Mouse (Mus musculus) liver, adult 2 months (tissue): Measurements from ENCODE around the gene Rmdn3. TPM values are rescaled to one million over a fixed set of nuclear protein-coding genes. Genes with fewer than 3 reads are reported as not detected.

Experiments used
- DNase-seq: peaks from one replicate; pipeline ENCODE4 v3.0.0-alpha.2; 2011; ENCODE audit warnings: low read depth, low spot score; ENCODE audit errors: extremely low read depth
- H3K27ac ChIP-seq: fragments of 200-500 bp; replicated peaks from 2 replicates; pipeline ENCODE4 v1.5.1; 2012; ENCODE audit warnings: low read depth, mild to moderate bottlenecking, control low read depth, inconsistent platforms, low read length; ENCODE audit not compliant: insufficient read depth
- H3K27me3 ChIP-seq: fragments of 200-500 bp; 2 replicates; pipeline ENCODE4 v1.6.1; 2012; ENCODE audit warnings: mild to moderate bottlenecking, moderate library complexity, low read length, inconsistent platforms; ENCODE audit not compliant: control insufficient read depth, insufficient read depth
- H3K36me3 ChIP-seq: fragments of 200-500 bp; 2 replicates; pipeline ENCODE4 v1.6.1; 2012; ENCODE audit warnings: low read length, inconsistent platforms; ENCODE audit not compliant: control insufficient read depth, insufficient read depth
- H3K4me1 ChIP-seq: fragments of 200-500 bp; 2 replicates; pipeline ENCODE4 v1.6.1; 2011; ENCODE audit warnings: low read length; ENCODE audit not compliant: control insufficient read depth, insufficient read depth
- H3K4me3 ChIP-seq: fragments of 200-500 bp; 2 replicates; pipeline ENCODE4 v1.5.1; 2011; ENCODE audit warnings: low read depth, mild to moderate bottlenecking, control low read depth, low read length, moderate library complexity; ENCODE audit not compliant: insufficient read depth
- H3K79me2 ChIP-seq: fragments of 200-500 bp; 2 replicates; pipeline ENCODE4 v1.6.1; 2012; ENCODE audit warnings: inconsistent platforms, mild to moderate bottlenecking, low read length, moderate library complexity; ENCODE audit not compliant: control insufficient read depth, insufficient read depth
- H3K9ac ChIP-seq: fragments of 200-500 bp; 2 replicates; pipeline ENCODE4 v1.6.1; 2012; ENCODE audit warnings: low read depth, mild to moderate bottlenecking, control low read depth, inconsistent platforms, low read length
- CTCF ChIP-seq: fragments of 200-500 bp; IDR thresholded peaks from 2 replicates; pipeline ENCODE4 v1.5.1; 2011; ENCODE audit warnings: low read depth, low read length, control low read depth
- POLR2A ChIP-seq: fragments of 200-500 bp; IDR thresholded peaks from 2 replicates; pipeline ENCODE4 v1.6.1; 2011; ENCODE audit warnings: low read length, control low read depth; ENCODE audit not compliant: insufficient read depth; ENCODE audit errors: extremely low read depth
- WGBS: fragments of 180-500 bp; shearing (Covaris S2); methylation state at CpG from one replicate; pipeline ENCODE4 v1.1.7; 2018; 5-methylcytosine and 5-hydroxymethylcytosine counted together
- polyA plus RNA-seq: library from polyadenylated mRNA; depleted of rRNA; stranded (reverse); fragments of >200 nt; gene quantifications from 2 replicates; pipeline ENCODE4 v1.2.3, GENCODE M21; 2012
- total RNA-seq: library from RNA; depleted of rRNA; stranded (reverse); fragments of >200 nt; gene quantifications from 2 replicates; pipeline ENCODE4 v1.2.3, GENCODE M21; 2014

The Rmdn3 gene
- total and polyA plus RNA-seq, 2 experiments, result 26.4 to 63.6 TPM

DNA sequence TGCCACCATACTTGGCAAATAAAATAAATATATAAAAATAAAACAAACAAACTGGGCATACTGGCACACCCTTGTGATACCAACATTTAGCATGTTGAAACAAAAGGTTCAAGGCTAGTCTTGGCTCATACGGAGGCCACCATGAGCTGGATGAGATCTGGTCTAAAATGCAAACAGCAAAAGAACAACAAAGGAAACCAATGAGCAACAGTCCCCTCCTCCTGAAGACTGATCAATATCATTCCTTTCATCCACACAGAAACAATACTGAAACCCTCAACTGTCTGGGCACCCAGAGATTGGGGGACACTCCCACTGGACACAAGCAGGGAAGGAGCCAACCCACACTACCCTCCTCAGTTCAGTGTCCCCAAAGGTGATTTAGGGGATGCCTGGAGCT is 40.7 kb upstream of the Rmdn3 start:
- Histone ChIP-seq H3K27ac (no peak overlapping the region), H3K27me3 (no peaks in the 10 kb centered on the region), H3K79me2 (peaks cover 5% of the 10 kb centered on the region; the same call in 1 of the 2 replicates), H3K9ac (no peak overlapping the region), H3K4me3 (no peak overlapping the region), H3K36me3 (no peaks in the 10 kb centered on the region), H3K4me1 (no peaks in the 10 kb centered on the region; the same call in 1 of the 2 replicates)
- 21% methylated on average over 1 of the region's 1 CpGs for WGBS
- DNase-seq, result no peak
- no peak for TF ChIP-seq POLR2A
- TF ChIP-seq CTCF, result no peak

DNA sequence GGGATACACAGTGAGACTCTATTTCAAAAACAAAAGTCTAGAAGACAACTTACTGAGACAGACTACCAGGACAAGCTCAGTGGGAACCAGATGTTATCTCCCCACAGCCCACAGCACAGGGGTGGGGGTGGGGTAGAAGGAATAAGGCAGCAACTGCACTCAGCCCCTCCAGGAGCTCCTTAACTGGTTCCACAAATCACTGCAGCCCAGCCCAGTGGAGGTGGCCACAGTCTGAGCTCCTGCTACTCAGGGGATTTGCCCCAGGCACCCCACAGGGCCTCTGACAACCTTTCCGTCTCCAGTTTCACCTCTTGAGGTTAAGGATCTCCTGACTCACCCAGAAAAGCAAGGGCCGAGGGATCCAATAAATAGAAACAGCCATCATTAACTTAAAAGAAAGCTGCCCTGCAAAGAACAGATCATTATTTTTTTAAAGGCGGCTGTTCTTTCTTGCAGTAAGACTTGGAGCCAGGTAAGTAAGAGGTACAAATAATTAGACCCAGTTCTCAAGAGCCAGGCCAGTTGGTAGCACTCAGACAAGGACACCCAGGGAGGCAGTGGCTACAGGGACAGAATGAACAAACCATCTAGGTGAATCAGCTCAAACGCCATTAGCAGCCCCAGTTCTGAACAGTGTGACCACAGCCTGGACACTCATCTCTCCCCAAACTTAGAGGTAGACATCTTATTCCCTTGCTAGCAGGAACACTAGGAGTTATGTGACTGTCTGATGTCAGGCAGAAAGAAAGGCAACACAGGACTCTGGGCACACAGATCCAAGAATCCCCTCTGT is 39.7 kb upstream of the Rmdn3 start:
- Histone ChIP-seq H3K4me3 (no peak overlapping the region), H3K79me2 (peaks cover 5% of the 10 kb centered on the region; the same call in 1 of the 2 replicates), H3K27me3 (no peaks in the 10 kb centered on the region), H3K36me3 (no peaks in the 10 kb centered on the region), H3K27ac (no peak overlapping the region), H3K9ac (no peak overlapping the region), H3K4me1 (no peaks in the 10 kb centered on the region; the same call in 1 of the 2 replicates)
- no peak for DNase-seq
- WGBS, result 94% methylated on average over 4 of the region's 4 CpGs
- TF ChIP-seq POLR2A (no peak), CTCF (no peak)

DNA sequence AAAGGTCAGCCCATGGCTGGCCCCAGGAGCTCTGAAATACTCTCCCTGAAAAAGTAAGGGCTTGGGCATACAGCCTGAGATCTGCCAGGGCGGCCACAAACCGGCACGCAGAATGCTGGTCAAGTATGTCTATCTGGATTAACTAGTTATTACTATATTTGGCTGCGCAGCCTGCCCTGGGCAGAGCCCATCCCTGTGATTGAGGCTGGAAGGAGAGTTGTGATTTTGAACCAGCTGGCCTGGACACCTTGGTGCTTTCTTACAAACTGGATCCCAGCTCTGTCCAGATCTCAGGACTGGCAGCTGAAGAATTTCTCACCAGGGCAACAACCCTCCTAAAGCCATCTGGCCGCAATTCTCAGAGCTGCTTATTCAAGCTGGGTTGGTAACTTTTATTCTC is 37.3 kb upstream of the Rmdn3 start:
- no peak for DNase-seq
- TF ChIP-seq CTCF (no peak), POLR2A (no peak)
- Histone ChIP-seq H3K79me2 (0 out of 2 replicates have a peak, but pooled peaks cover 5% of the 10 kb centered on the region), H3K27me3 (no peaks in the 10 kb centered on the region), H3K4me3 (no peak overlapping the region), H3K9ac (no peak overlapping the region), H3K36me3 (no peaks in the 10 kb centered on the region), H3K4me1 (peaks cover 1% of the 10 kb centered on the region; the same call in 1 of the 2 replicates), H3K27ac (no peak overlapping the region)
- WGBS, result 94% methylated on average over 5 of the region's 5 CpGs

DNA sequence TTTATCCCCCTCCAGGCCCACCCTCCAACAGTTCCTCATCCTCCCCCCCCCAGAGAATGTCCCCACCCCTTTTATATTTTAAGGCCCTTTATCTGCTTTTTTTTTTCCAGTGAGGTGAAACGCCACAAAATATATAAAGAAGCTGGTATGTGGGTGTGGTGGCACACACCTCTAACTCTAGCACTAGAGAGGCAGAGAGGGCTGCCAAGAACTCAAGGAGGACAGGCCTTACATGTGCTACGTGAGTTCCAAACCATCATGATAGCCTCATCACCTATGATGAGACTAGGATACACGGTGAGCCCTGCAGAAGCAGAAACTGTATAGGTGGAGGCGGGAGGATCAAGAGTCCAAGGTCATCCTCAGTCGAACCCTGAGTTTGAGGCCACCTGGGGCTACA is 34.1 kb upstream of the Rmdn3 start:
- H3K27me3 ChIP-seq, result no peaks in the 10 kb centered on the region
- no peaks in the 10 kb centered on the region for H3K36me3 ChIP-seq
- no peak overlapping the region for H3K9ac ChIP-seq
- H3K4me1 ChIP-seq, result 0 out of 2 replicates have a peak, but pooled peaks cover 3% of the 10 kb centered on the region
- TF ChIP-seq POLR2A (no peak), CTCF (no peak)
- 0 out of 2 replicates have a peak, but pooled peaks cover 3% of the 10 kb centered on the region for H3K79me2 ChIP-seq
- no peak overlapping the region for H3K27ac ChIP-seq
- H3K4me3 ChIP-seq, result no peak overlapping the region
- WGBS, result 71% methylated on average over 5 of the region's 5 CpGs
- no peak for DNase-seq

DNA sequence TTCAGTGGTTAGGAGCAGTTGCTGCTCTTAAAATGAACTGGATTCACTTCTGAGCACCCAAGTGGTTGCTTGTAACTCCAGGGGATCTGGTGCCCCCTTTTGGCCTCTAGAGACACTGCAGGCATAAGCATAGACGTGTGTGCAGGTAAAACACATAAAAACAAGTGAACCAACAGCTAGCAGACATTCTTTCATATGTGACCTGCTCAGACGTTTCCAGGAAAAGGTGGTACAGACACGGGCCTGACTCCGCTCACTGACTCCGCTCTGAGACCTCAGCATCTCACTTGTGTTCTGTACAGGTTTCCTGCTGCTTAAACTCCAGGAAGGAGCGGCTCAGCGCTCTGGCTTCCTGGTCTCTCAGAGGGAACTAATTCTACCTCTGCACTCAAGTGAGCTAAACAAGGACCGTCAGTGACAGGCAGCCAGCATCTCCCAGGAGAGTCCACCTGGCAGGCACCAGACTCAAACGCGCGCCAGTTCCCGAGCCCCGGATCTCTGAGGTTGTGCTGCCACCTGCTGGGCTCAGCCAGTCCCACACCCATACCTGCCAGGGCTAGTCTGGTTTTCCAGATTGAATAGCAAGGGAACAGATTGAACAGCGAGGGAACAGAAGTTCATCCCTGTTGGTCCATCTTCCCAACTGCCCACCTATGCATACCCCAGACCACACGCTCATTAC is 32.3 kb upstream of the Rmdn3 start:
- no peaks in the 10 kb centered on the region for H3K27me3 ChIP-seq
- no peaks in the 10 kb centered on the region for H3K36me3 ChIP-seq
- WGBS, result 8% methylated on average over 15 of the region's 15 CpGs
- H3K27ac ChIP-seq, result no peak overlapping the region
- no peak overlapping the region for H3K9ac ChIP-seq
- no peaks in the 10 kb centered on the region for H3K79me2 ChIP-seq
- TF ChIP-seq CTCF (peak; percentile 96), POLR2A (no peak)
- peak overlapping the region; percentile 0; the same call in 1 of the 2 replicates for H3K4me3 ChIP-seq
- peak; percentile 61 for DNase-seq
- H3K4me1 ChIP-seq, result 0 out of 2 replicates have a peak, but pooled peaks cover 3% of the 10 kb centered on the region
